Mouse (Mus musculus): ENCODE measurements around the gene Hcrtr2. TPM values are rescaled to one million over a fixed set of nuclear protein-coding genes. Genes with fewer than 3 reads are reported as not detected.

The Hcrtr2 gene
- total RNA-seq (2014; rRNA removed): 5.6 and 8.2 TPM in 2 replicates
- polyA plus RNA-seq (2015; fragmentation: Nextera tagmentation; extraction: Ambion mirVana): 2.1 and 4.5 TPM in 2 replicates

GRCm38 (mm10) chr9:76323756-76324155 is at the start of gene Hcrtr2:
TSS of gene Hcrtr2 (minus strand) at chr9:76323856.
- no peaks in the 10 kb centered on the region for H3K9me3 ChIP-seq (ENCODE audit: low read length)
- peak within 1 kb of the TSS; percentile 46 for H3K4me3 ChIP-seq (ENCODE audit: low read depth, low read length)
- TF ChIP-seq CTCF (IDR thresholded peaks at IDR 0.05; ENCODE audit: low read depth): no peak
- H3K9ac ChIP-seq: peak within 1 kb of the TSS; percentile 44
- DNase-seq (no peak), ATAC-seq (no peak)
- H3K27ac ChIP-seq (ENCODE audit: low read depth, low read length): no peak within 1 kb of the TSS
- no peaks in the 10 kb centered on the region for H3K27me3 ChIP-seq (ENCODE audit: insufficient read depth, low read length)
- H3K36me3 ChIP-seq (ENCODE audit: insufficient read depth): no peaks in the 10 kb centered on the region
- 76% methylated on average over 6 of the region's 6 CpGs for WGBS
- H3K4me2 ChIP-seq (ENCODE audit: low read depth): peak within 1 kb of the TSS; percentile 74
- peaks cover 7% of the 10 kb centered on the region; the same call in 1 of the 2 replicates for H3K4me1 ChIP-seq (ENCODE audit: insufficient read depth)

- WGBS: 87% methylated on average over 6 of the region's 6 CpGs
- no peak overlapping the region for H3K4me2 ChIP-seq (ENCODE audit: low read depth)
- H3K27ac ChIP-seq (ENCODE audit: low read depth, low read length): no peak overlapping the region
- no peak for DNase-seq
- no peaks in the 10 kb centered on the region for H3K4me1 ChIP-seq (ENCODE audit: insufficient read depth)
- no peak for TF ChIP-seq CTCF (IDR thresholded peaks at IDR 0.05; ENCODE audit: low read depth)
- no peak overlapping the region for H3K9ac ChIP-seq
- H3K4me3 ChIP-seq (ENCODE audit: low read depth, low read length): no peak overlapping the region
- H3K9me3 ChIP-seq (ENCODE audit: low read length): no peaks in the 10 kb centered on the region
- H3K36me3 ChIP-seq (ENCODE audit: insufficient read depth): no peaks in the 10 kb centered on the region
- no peaks in the 10 kb centered on the region for H3K27me3 ChIP-seq (ENCODE audit: insufficient read depth, low read length)
- ATAC-seq: no peak
Observed at GRCm38 (mm10) chr9:76364874-76365273, 41.2 kb upstream of the Hcrtr2 start.

- Histone ChIP-seq H3K27me3 (ENCODE audit: insufficient read depth, low read length) (no peaks in the 10 kb centered on the region), H3K27ac (ENCODE audit: low read depth, low read length) (no peak overlapping the region), H3K4me2 (ENCODE audit: low read depth) (no peak overlapping the region), H3K4me1 (ENCODE audit: insufficient read depth) (no peaks in the 10 kb centered on the region), H3K4me3 (ENCODE audit: low read depth, low read length) (no peak overlapping the region), H3K9me3 (ENCODE audit: low read length) (no peaks in the 10 kb centered on the region), H3K36me3 (ENCODE audit: insufficient read depth) (no peaks in the 10 kb centered on the region), H3K9ac (no peak overlapping the region)
- ATAC-seq (no peak), DNase-seq (no peak)
- no peak for TF ChIP-seq CTCF (IDR thresholded peaks at IDR 0.05; ENCODE audit: low read depth)
Observed at GRCm38 (mm10) chr9:76360374-76360773, 36.7 kb upstream of the Hcrtr2 start.

GRCm38 (mm10) chr9:76352346-76352745 is 28.7 kb upstream of the Hcrtr2 start:
- Histone ChIP-seq H3K4me2 (ENCODE audit: low read depth) (no peak overlapping the region), H3K36me3 (ENCODE audit: insufficient read depth) (no peaks in the 10 kb centered on the region), H3K4me1 (ENCODE audit: insufficient read depth) (no peaks in the 10 kb centered on the region), H3K27me3 (ENCODE audit: insufficient read depth, low read length) (no peaks in the 10 kb centered on the region), H3K4me3 (ENCODE audit: low read depth, low read length) (no peak overlapping the region), H3K9me3 (ENCODE audit: low read length) (no peaks in the 10 kb centered on the region), H3K9ac (no peak overlapping the region), H3K27ac (ENCODE audit: low read depth, low read length) (no peak overlapping the region)
- WGBS: 54% methylated on average over 3 of the region's 3 CpGs
- ATAC-seq: no peak
- TF ChIP-seq CTCF (IDR thresholded peaks at IDR 0.05; ENCODE audit: low read depth): no peak
- no peak for DNase-seq

- Histone ChIP-seq H3K27ac (ENCODE audit: low read depth, low read length) (no peak overlapping the region), H3K4me1 (ENCODE audit: insufficient read depth) (no peaks in the 10 kb centered on the region), H3K4me3 (ENCODE audit: low read depth, low read length) (no peak overlapping the region), H3K4me2 (ENCODE audit: low read depth) (no peak overlapping the region), H3K27me3 (ENCODE audit: insufficient read depth, low read length) (no peaks in the 10 kb centered on the region), H3K9ac (no peak overlapping the region), H3K36me3 (ENCODE audit: insufficient read depth) (no peaks in the 10 kb centered on the region), H3K9me3 (ENCODE audit: low read length) (no peaks in the 10 kb centered on the region)
- TF ChIP-seq CTCF (IDR thresholded peaks at IDR 0.05; ENCODE audit: low read depth): no peak
- ATAC-seq: no peak
- DNase-seq: no peak
- WGBS: 83% methylated on average over 1 of the region's 1 CpGs
Observed at GRCm38 (mm10) chr9:76347298-76347697, 23.6 kb upstream of the Hcrtr2 start.

- no peak for ATAC-seq
- 66% methylated on average over 1 of the region's 1 CpGs for WGBS
- Histone ChIP-seq H3K4me2 (ENCODE audit: low read depth) (no peak overlapping the region), H3K27ac (ENCODE audit: low read depth, low read length) (no peak overlapping the region), H3K4me1 (ENCODE audit: insufficient read depth) (no peaks in the 10 kb centered on the region), H3K27me3 (ENCODE audit: insufficient read depth, low read length) (no peaks in the 10 kb centered on the region), H3K9me3 (ENCODE audit: low read length) (no peaks in the 10 kb centered on the region), H3K4me3 (ENCODE audit: low read depth, low read length) (no peak overlapping the region), H3K36me3 (ENCODE audit: insufficient read depth) (no peaks in the 10 kb centered on the region), H3K9ac (no peak overlapping the region)
- DNase-seq: peak; percentile 58
- no peak for TF ChIP-seq CTCF (IDR thresholded peaks at IDR 0.05; ENCODE audit: low read depth)
Observed at GRCm38 (mm10) chr9:76331081-76331480, 7.4 kb upstream of the Hcrtr2 start.

- H3K36me3 ChIP-seq (ENCODE audit: insufficient read depth): no peaks in the 10 kb centered on the region
- peak overlapping the region; percentile 74 for H3K4me2 ChIP-seq (ENCODE audit: low read depth)
- no peak for TF ChIP-seq CTCF (IDR thresholded peaks at IDR 0.05; ENCODE audit: low read depth)
- peak overlapping the region; percentile 46 for H3K4me3 ChIP-seq (ENCODE audit: low read depth, low read length)
- peaks cover 7% of the 10 kb centered on the region; the same call in 1 of the 2 replicates for H3K4me1 ChIP-seq (ENCODE audit: insufficient read depth)
- no peak overlapping the region for H3K27ac ChIP-seq (ENCODE audit: low read depth, low read length)
- H3K27me3 ChIP-seq (ENCODE audit: insufficient read depth, low read length): no peaks in the 10 kb centered on the region
- no peaks in the 10 kb centered on the region for H3K9me3 ChIP-seq (ENCODE audit: low read length)
- DNase-seq (peak; percentile 69), ATAC-seq (peak; percentile 89)
- WGBS: under 1% methylated on average over 29 of the region's 29 CpGs
- H3K9ac ChIP-seq: peak overlapping the region; percentile 44
Observed at GRCm38 (mm10) chr9:76323186-76323701, 412 bp downstream of the Hcrtr2 start.
